Mouse (Mus musculus) CD4-positive helper T cell, adult 2 months (primary cell): ENCODE data around the gene Calhm6.

ENCODE experiments used
- DNase-seq: peaks from one replicate; pipeline ENCODE4 v3.0.0-alpha.2; 2012; ENCODE audit warnings: low read depth, missing footprints, low spot score

The Calhm6 gene

GRCm38 (mm10) chr10:34127392-34128378, at the start of gene Calhm6:
Calhm6 (minus strand) TSS chr10:34127984.
- DNase-seq = peak; percentile 59

DNA sequence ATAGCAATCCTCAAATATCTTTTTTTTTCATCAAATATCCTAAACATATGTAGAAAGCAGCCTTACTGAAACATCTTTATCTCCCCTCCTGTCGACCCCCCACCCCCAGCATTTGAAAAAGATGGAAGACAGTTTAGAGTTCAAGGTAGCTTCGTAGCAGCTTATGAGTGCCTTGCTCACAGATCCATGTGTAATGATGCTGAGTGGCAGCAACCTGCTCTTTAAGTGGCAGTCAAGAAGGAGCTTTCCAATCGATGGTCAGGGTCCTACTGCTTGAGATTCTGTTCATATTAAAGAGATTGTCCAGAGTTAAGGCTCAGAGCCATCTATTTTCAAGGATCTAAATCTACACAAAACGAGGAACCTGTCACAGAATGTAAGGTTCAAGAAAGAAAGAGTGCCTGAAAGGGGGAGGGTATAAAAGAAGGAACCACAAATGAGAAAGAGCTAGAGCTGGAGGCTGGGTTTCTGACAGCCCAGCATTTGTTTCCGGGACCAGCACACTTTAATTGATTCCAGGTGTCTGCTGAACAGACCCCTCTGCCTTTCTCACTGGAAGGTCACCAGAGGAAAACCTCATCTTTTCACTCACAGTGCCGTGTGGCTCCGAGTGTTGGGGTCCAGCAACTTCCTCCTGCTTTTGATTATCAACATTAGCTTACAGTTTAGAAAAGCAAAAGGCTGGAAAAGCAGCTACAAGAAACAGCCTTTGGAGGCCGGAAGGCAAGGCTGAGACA, 48.3 kb upstream of the Calhm6 start:
- no peak for DNase-seq

GRCm38 (mm10) chr10:34172663-34173282, 45.0 kb upstream of the Calhm6 start:
- DNase-seq = peak; percentile 36

DNA sequence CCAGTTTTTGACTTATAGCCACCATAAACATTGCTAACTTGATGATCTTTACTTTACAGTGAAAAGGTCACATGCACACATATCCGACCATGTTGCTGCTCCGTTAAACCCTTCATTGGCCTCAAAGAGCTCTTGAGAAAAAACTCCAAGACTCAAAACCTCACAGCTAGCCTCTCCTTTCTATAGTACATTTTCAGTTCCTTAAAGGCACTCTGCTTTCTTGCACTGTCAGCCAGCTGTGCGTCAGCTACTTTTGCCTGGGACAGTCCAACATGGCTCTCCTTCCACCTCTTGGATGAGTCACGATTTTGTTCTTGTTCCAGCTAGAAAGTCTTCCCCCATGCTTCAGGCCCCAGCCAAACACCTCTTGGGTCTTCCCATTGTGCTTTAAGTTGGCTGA, 43.9 kb upstream of the Calhm6 start:
- DNase-seq = no peak

GRCm38 (mm10) chr10:34171191-34171590, 43.4 kb upstream of the Calhm6 start:
- peak; percentile 73 for DNase-seq

- no peak for DNase-seq
Measured at GRCm38 (mm10) chr10:34166971-34167370, 39.2 kb upstream of the Calhm6 start.

GRCm38 (mm10) chr10:34155796-34156554, 28.2 kb upstream of the Calhm6 start:
- DNase-seq = no peak

DNA sequence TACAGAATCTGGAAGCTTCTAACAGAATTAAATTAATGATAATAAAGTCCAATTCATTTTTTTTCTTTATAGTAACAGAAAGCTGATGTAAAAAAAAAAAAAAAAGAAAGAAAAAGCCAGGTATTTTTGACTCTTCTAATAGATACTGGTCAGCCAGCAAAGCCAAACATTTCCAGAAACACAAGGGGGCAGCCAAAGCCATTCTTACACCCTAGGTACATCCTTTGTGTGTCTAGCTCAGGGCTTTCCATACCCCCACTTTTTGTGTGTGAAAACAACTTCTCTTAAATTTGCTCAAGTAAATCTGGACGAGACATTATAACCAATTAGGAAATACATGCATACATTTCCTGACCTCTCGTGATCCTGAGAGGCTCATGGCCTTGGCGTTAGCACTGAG, 24.0 kb upstream of the Calhm6 start:
- DNase-seq = no peak

DNA sequence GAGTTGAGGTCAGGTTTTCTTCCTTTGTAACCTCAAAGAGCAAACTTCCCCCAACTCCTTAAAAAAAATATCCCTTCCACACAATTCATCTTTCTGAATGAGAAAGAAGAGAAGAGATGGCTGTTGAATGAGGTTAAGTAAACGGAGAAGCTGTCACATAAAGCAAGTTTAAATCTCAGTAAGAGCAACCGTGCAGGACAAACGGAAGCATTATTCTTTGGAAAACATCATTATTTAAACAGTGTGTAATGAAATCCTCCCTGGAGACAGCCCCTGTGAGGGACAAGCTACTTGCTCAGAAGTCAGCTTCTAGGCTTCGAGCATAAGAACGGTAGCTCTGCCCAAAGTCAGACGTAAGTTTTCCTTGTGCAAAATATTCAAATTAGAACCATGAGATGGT, 22.7 kb upstream of the Calhm6 start:
- no peak for DNase-seq

DNA sequence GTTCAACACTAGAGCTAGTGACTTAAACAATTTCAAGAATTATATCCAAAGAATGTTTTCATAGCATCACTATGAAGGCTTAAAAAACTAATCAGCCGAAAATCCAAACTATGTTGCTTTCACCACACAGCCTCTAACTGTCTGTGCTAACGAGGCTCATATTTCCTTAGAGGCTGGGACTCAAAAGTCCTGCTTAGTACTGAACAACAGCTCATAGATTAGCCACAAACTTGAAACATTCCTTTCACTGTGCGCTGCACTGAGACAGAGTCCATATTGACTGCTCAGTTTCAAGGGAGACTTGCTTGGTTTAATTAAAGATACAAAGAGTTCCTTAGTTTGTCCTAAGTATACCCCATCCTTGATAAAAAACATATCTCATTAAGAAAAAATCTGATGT, 22.0 kb upstream of the Calhm6 start:
- no peak for DNase-seq

- no peak for DNase-seq
Measured at GRCm38 (mm10) chr10:34141693-34142092, 13.9 kb upstream of the Calhm6 start.

DNA sequence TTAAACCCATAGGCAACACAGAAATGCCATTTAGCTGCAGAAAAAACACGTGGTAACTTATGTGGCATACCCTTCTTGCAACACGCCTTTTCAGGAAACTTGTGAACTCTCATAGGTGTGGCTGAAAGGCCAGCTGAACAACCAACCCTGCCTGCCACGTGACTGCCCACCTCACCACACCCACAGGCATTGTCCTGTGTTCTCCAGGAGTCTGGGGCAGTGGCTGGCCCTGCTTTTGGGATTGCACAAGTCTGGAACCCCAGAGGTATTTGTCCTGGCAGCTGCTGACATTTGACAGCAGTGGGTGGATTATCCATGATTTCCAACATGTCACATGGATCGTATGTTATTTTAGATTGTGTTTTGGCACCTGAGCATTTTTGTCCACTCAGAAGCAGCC, 12.0 kb upstream of the Calhm6 start:
- no peak for DNase-seq

- no peak for DNase-seq
Measured at GRCm38 (mm10) chr10:34138027-34138426, 10.2 kb upstream of the Calhm6 start.

DNA sequence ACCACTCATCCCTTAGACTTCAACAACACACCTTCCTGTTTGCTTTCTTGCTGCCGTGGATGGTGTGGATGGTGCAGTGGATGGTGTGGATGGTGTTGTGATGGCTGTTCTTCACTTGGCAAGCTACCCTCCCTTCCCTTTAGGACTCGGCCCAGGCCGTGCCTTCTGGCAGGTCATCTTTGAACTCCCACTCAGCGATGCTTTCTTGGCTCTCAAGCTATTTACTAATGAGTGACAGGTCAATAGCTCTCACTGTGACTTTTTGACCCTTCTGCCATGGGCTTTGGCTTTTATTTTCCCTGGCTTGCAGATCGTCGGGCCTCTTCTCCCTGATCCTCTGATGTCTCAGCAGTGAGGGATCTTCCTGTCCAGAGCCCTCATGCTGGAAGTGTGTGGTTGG, 8.6 kb upstream of the Calhm6 start:
- no peak for DNase-seq

DNA sequence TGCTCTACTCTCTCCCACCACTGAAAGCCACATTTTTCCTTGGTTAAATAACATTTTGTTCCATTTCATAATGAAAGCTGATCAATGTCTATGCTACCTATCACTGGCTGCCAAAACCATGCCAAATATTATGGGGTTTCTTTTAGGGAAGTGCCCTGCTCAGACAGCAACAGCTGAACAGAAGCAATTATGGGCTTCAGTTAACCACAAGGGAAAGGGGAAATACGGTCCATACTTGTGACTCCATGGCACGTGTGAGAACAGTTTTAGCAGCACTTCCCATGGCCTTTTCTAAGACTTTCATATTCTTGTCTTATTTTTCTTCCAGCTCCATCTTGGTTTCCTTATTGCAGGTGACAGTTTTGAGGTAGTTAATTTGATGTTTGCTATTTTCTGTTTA, 3.6 kb upstream of the Calhm6 start:
- no peak for DNase-seq

- DNase-seq = no peak
Measured at GRCm38 (mm10) chr10:34128391-34128790, 607 bp upstream of the Calhm6 start.

- no peak for DNase-seq
Measured at GRCm38 (mm10) chr10:34118421-34118820, 9.4 kb downstream of the Calhm6 start.

GRCm38 (mm10) chr10:34117770-34118169, 10.0 kb downstream of the Calhm6 start:
- DNase-seq = peak; percentile 41

GRCm38 (mm10) chr10:34117131-34117530, 10.7 kb downstream of the Calhm6 start:
- no peak for DNase-seq

- peak; percentile 18 for DNase-seq
Measured at GRCm38 (mm10) chr10:34111964-34112738, 15.6 kb downstream of the Calhm6 start.
